Mouse (Mus musculus): ENCODE results near the gene Lix1l. TPM values are rescaled to one million over a fixed set of nuclear protein-coding genes. Genes with fewer than 3 reads are reported as not detected.

Lix1l gene
- polyA plus RNA-seq, 1 experiment: 8.1 TPM

DNA sequence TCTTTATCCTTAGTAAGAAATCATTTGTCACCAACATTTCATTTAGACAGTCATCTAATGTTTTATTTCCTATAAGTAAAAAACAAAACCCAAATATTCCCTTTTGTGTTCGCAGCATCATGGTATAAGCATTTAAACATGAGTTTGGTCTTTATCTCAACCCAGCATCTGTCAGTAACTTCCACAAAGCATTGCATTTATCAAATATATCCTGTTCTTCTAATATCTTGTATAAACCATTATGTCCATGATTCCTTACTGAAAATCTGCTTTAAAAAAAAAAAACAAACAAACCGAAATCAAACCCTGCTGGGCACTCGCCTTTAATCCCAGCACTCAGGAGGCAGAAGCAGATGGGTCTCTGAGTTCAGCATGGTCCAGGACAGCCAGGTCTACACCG is 5.7 kb downstream of the Lix1l start:
- Histone ChIP-seq H3K27me3 (ENCODE audit: control insufficient read depth, insufficient read depth, low read length) (no peaks in the 10 kb centered on the region), H3K27ac (ENCODE audit: control insufficient read depth, insufficient read depth, low read depth, low read length) (no peak overlapping the region), H3K4me1 (ENCODE audit: control insufficient read depth, insufficient read depth, low read length) (no peaks in the 10 kb centered on the region), H3K4me3 (ENCODE audit: control insufficient read depth, low read depth, low read length) (no peak overlapping the region), H3K36me3 (ENCODE audit: control insufficient read depth, insufficient read depth, low read length) (no peaks in the 10 kb centered on the region)
- TF ChIP-seq POLR2A (IDR thresholded peaks at IDR 0.05; ENCODE audit: control insufficient read depth, low read depth, low read length): no peak
- no peak for TF ChIP-seq CTCF (IDR thresholded peaks at IDR 0.05; ENCODE audit: control insufficient read depth, insufficient read depth, insufficient replicate concordance, low read depth, low read length)

DNA sequence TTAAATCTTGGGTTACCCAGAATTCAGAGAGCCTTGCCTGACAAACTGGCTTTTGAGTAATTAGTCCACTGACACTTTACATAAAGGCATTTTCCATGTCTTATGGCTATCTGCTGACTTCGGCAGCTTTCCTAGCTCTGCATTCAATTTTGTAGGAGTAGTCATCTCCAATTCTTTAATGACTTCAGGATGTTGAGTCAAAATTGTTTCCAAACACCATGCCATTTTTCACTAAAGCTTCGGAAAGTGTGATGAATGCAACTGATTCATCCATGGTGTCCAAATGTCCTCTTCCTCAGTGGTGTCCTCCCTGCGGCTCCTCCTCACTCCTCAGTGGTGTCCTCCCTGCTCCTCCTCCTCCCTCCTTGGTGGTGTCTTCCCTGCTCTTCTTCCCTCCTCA is 17.0 kb downstream of the Lix1l start:
- Histone ChIP-seq H3K4me3 (ENCODE audit: control insufficient read depth, low read depth, low read length) (no peak overlapping the region), H3K36me3 (ENCODE audit: control insufficient read depth, insufficient read depth, low read length) (no peaks in the 10 kb centered on the region; the same call in 1 of the 2 replicates), H3K27me3 (ENCODE audit: control insufficient read depth, insufficient read depth, low read length) (no peaks in the 10 kb centered on the region), H3K27ac (ENCODE audit: control insufficient read depth, insufficient read depth, low read depth, low read length) (no peak overlapping the region), H3K4me1 (ENCODE audit: control insufficient read depth, insufficient read depth, low read length) (no peaks in the 10 kb centered on the region)
- TF ChIP-seq CTCF (IDR thresholded peaks at IDR 0.05; ENCODE audit: control insufficient read depth, insufficient read depth, insufficient replicate concordance, low read depth, low read length) (no peak), POLR2A (IDR thresholded peaks at IDR 0.05; ENCODE audit: control insufficient read depth, low read depth, low read length) (no peak)

DNA sequence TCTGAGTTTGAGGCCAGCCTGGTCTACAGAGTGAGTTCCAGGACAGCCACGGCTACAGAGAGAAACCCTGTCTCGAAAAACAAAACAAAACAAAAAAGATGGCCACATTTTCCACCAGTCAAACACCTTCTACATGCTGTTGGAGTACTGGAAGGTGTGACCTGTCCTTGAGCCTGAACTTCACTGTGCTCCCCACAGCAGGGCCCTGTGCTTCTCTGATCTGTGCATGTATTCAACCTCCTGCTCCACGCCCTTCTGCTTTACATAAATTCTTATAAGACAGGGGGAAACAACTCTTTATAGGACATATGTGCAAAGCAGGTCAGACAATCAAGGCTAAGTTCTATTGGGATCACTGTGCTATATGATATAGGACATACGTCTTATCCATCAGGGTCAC is 22.3 kb downstream of the Lix1l start:
- Histone ChIP-seq H3K36me3 (ENCODE audit: control insufficient read depth, insufficient read depth, low read length) (no peaks in the 10 kb centered on the region; the same call in 1 of the 2 replicates), H3K4me3 (ENCODE audit: control insufficient read depth, low read depth, low read length) (no peak overlapping the region), H3K4me1 (ENCODE audit: control insufficient read depth, insufficient read depth, low read length) (no peaks in the 10 kb centered on the region), H3K27me3 (ENCODE audit: control insufficient read depth, insufficient read depth, low read length) (no peaks in the 10 kb centered on the region), H3K27ac (ENCODE audit: control insufficient read depth, insufficient read depth, low read depth, low read length) (no peak overlapping the region)
- TF ChIP-seq CTCF (IDR thresholded peaks at IDR 0.05; ENCODE audit: control insufficient read depth, insufficient read depth, insufficient replicate concordance, low read depth, low read length): no peak
- no peak for TF ChIP-seq POLR2A (IDR thresholded peaks at IDR 0.05; ENCODE audit: control insufficient read depth, low read depth, low read length)

DNA sequence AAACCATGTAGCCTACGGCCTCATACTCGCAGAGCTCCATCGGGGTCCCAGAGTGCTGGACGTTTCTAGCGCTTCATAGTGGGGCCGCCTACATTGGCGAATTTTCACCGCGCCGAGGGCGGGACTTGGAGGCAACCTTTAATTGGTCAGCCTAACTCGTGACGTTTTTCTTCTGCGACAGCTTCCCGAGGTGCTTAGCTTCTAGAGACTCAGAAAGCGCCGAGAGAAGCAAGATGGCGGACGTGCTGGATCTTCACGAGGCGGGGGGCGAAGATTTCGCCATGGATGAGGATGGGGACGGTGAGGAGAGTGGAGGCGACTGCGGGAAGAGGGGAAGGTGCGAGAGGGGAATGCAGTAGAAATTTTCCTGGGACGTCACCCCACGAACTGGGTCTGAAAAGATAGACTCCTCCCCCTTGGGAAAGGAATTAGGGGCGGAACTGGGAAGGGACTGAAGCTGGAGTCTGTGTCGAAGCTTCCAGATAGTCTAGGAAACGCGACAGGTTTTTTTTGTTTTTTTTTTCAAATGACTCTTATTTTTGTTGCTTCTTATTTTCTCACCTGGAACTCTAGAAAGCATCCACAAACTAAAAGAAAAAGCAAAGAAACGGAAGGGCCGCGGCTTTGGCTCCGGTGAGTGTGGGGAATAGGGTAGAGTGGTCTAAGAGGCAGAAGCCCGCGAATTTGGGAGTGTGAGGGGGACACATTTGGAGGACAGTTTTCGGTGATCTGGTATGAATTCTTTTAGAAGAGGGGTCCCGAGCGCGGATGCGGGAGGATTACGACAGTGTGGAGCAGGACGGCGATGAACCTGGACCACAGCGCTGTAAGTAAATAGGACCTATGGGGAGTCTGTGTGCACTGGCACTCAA is 29.0 kb downstream of the Lix1l start, which contains the start of gene Rbm8a:
Gene Rbm8a (plus strand): TSS at position 205 of the 872 bp plus-strand sequence.
- peak within 1 kb of the TSS; percentile 99 for H3K4me3 ChIP-seq (ENCODE audit: control insufficient read depth, low read depth, low read length)
- no peaks in the 10 kb centered on the region for H3K27me3 ChIP-seq (ENCODE audit: control insufficient read depth, insufficient read depth, low read length)
- TF ChIP-seq POLR2A (IDR thresholded peaks at IDR 0.05; ENCODE audit: control insufficient read depth, low read depth, low read length) (peak; percentile 86), CTCF (IDR thresholded peaks at IDR 0.05; ENCODE audit: control insufficient read depth, insufficient read depth, insufficient replicate concordance, low read depth, low read length) (no peak)
- H3K27ac ChIP-seq (ENCODE audit: control insufficient read depth, insufficient read depth, low read depth, low read length): peak within 1 kb of the TSS; percentile 95
- H3K36me3 ChIP-seq (ENCODE audit: control insufficient read depth, insufficient read depth, low read length): no peaks in the 10 kb centered on the region; the same call in 1 of the 2 replicates
- H3K4me1 ChIP-seq (ENCODE audit: control insufficient read depth, insufficient read depth, low read length): peaks cover 5% of the 10 kb centered on the region; the same call in 1 of the 2 replicates

DNA sequence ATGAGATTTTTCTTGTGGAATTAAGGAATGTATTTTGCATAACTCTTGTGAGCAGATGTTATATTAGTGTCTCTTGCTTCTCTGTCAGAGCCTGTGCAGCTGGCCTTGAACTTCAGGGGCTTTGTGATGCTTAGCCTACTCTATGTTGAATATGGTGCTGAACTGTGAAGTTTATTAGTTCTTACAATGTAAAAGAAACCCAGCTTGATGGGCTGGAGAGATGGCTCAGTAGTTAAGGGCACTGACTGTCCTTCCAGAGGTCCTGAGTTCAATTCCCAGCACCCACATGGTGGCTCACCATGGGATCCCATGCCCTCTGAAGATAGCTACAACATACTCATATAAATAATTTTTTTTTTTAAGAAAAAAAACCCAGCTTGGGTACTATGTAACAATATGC is 31.1 kb downstream of the Lix1l start:
- no peaks in the 10 kb centered on the region for H3K27me3 ChIP-seq (ENCODE audit: control insufficient read depth, insufficient read depth, low read length)
- no peak overlapping the region for H3K4me3 ChIP-seq (ENCODE audit: control insufficient read depth, low read depth, low read length)
- TF ChIP-seq POLR2A (IDR thresholded peaks at IDR 0.05; ENCODE audit: control insufficient read depth, low read depth, low read length) (no peak), CTCF (IDR thresholded peaks at IDR 0.05; ENCODE audit: control insufficient read depth, insufficient read depth, insufficient replicate concordance, low read depth, low read length) (no peak)
- H3K36me3 ChIP-seq (ENCODE audit: control insufficient read depth, insufficient read depth, low read length): no peaks in the 10 kb centered on the region; the same call in 1 of the 2 replicates
- no peak overlapping the region for H3K27ac ChIP-seq (ENCODE audit: control insufficient read depth, insufficient read depth, low read depth, low read length)
- H3K4me1 ChIP-seq (ENCODE audit: control insufficient read depth, insufficient read depth, low read length): peaks cover 10% of the 10 kb centered on the region

DNA sequence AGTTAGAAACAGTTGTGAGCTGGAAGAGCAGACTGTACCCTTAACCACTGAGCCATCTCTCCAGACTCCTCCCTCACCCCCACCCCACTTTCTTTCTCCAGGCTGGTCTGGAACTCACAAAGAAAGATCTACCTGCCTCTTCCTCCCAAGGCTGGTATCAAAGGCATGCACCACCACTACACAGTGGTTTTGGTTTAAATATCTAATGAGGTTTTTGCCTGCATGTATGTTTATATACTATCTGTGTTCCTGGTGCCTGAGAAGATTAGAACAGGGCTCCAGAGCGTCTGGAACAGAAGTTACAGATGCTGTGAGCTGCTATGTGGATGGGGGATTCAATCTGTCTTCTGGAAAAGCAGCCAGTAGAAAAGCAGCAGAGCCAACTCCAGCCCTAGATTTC is 33.1 kb downstream of the Lix1l start:
- Histone ChIP-seq H3K27ac (ENCODE audit: control insufficient read depth, insufficient read depth, low read depth, low read length) (no peak overlapping the region), H3K36me3 (ENCODE audit: control insufficient read depth, insufficient read depth, low read length) (no peaks in the 10 kb centered on the region; the same call in 1 of the 2 replicates), H3K4me1 (ENCODE audit: control insufficient read depth, insufficient read depth, low read length) (peaks cover 8% of the 10 kb centered on the region), H3K4me3 (ENCODE audit: control insufficient read depth, low read depth, low read length) (no peak overlapping the region), H3K27me3 (ENCODE audit: control insufficient read depth, insufficient read depth, low read length) (no peaks in the 10 kb centered on the region)
- TF ChIP-seq POLR2A (IDR thresholded peaks at IDR 0.05; ENCODE audit: control insufficient read depth, low read depth, low read length): no peak
- no peak for TF ChIP-seq CTCF (IDR thresholded peaks at IDR 0.05; ENCODE audit: control insufficient read depth, insufficient read depth, insufficient replicate concordance, low read depth, low read length)
